Mouse (Mus musculus): ENCODE results near the gene Gabrg3. TPM values are rescaled to one million over a fixed set of nuclear protein-coding genes. Genes with fewer than 3 reads are reported as not detected.

Gabrg3 gene
- total and polyA plus RNA-seq, 3 experiments: not detected

DNA sequence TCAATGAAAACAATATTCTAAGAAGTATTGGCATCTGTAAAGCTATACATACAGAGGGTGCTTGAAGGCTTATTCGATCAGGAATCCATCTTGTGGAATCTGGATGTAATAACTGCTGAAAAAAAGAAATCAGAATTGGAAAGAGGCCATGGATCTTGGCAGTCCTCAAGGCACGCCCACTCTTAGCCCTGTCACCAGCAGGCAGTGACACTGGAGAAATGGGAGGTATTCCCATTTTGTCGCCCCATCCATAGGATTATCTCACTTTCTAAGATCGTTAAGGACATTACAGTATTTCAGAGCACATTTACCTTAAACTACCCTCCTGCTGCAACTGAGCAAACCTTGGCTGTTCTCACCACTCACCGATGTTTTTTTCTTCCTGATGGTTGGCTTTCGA lies 657.8 kb downstream of the Gabrg3 start:
- no peaks in the 10 kb centered on the region for H3K4me1 ChIP-seq (ENCODE audit: control insufficient read depth in 1 of 2, insufficient read depth in 2 of 2)
- dilution Hi-C loops (cut with MboI; ENCODE audit: extremely low pct_ligation_motif_present, extremely low pct_unique_long_range_greater_than_20kb, low sequenced_read_pairs): no loop called here
- no peaks in the 10 kb centered on the region for H3K36me3 ChIP-seq (replicated peaks in 1 of 2; ENCODE audit: control insufficient read depth in 1 of 2, insufficient read depth in 1 of 2, low read length in 1 of 2)
- no peak overlapping the region for H3K9ac ChIP-seq (ENCODE audit: insufficient read depth, low read depth)
- in situ Hi-C loops (cut with MboI; ENCODE audit: low pct_ligation_motif_present, low pct_unique_long_range_greater_than_20kb, low sequenced_read_pairs): no loop called here
- no peak overlapping the region for H3K4me3 ChIP-seq (replicated peaks in 1 of 3; ENCODE audit: low read depth in 2 of 3, low read length in 2 of 3, poor library complexity in 1 of 3)
- no peak overlapping the region for H3K27ac ChIP-seq (ENCODE audit: insufficient read depth, low read depth)
- TF ChIP-seq PAX5 (IDR thresholded peaks at IDR 0.05; ENCODE audit: low read length) (no peak), ZMIZ1 (IDR thresholded peaks at IDR 0.05; ENCODE audit: low read depth, low read length) (no peak), BHLHE40 (IDR thresholded peaks at IDR 0.05; ENCODE audit: low read depth, low read length) (no peak), ZNF384 (IDR thresholded peaks at IDR 0.05; ENCODE audit: low read depth, low read length) (no peak)
- H3K79me2 ChIP-seq (replicated peaks; ENCODE audit: control insufficient read depth, extremely low read depth, insufficient read depth, poor library complexity, severe bottlenecking): no peaks in the 10 kb centered on the region
- peaks cover 18% of the 10 kb centered on the region for H3K9me3 ChIP-seq (replicated peaks; ENCODE audit: low read length)
- no peaks in the 10 kb centered on the region for H3K27me3 ChIP-seq (replicated peaks)
- DNase-seq (ENCODE audit: extremely low read depth): no peak
- no peak overlapping the region for H3K4me2 ChIP-seq (ENCODE audit: insufficient read depth, low read depth, poor library complexity, severe bottlenecking)

Other genes with a start within 250 kb of the Gabrg3 start
- not detected in 2 replicates for gene Gabrb3, start 32.5 kb upstream of the Gabrg3 start, total RNA-seq (2012; rRNA removed)
- not detected in 2 replicates for gene Gabrb3, start 32.5 kb upstream of the Gabrg3 start, total RNA-seq (2014; rRNA removed)
- not detected in 2 replicates for gene Gabrb3, start 32.5 kb upstream of the Gabrg3 start, polyA plus RNA-seq (2012; ENCODE audit: insufficient read length, low read depth)
- gene Gabra5, start 122.9 kb upstream of the Gabrg3 start, total RNA-seq (2012; rRNA removed): not detected in 2 replicates
- gene Gabra5, start 122.9 kb upstream of the Gabrg3 start, total RNA-seq (2014; rRNA removed): not detected in 2 replicates
- gene Gabra5, start 122.9 kb upstream of the Gabrg3 start, polyA plus RNA-seq (2012; ENCODE audit: insufficient read length, low read depth): not detected in 2 replicates

Measured in CH12.LX (cell line).